Mouse (Mus musculus): Measurements from ENCODE around the gene Tmem211.

The Tmem211 gene

GRCm38 (mm10) chr5:113226632-113227102, at the start of gene Tmem211:
Tmem211 (plus strand) TSS chr5:113226909.
- peak; percentile 86 for DNase-seq (ENCODE audit: low spot score in 2 of 2)

GRCm38 (mm10) chr5:113179451-113179842, 47.3 kb upstream of the Tmem211 start:
- DNase-seq (ENCODE audit: low spot score in 2 of 2), result no peak

GRCm38 (mm10) chr5:113179843-113180682, 46.6 kb upstream of the Tmem211 start:
- DNase-seq (ENCODE audit: low spot score in 2 of 2), result peak; percentile 90

- no peak for DNase-seq (ENCODE audit: low spot score in 2 of 2)
Observed at GRCm38 (mm10) chr5:113180755-113181154, 46.0 kb upstream of the Tmem211 start.

- DNase-seq (ENCODE audit: low spot score in 2 of 2), result no peak
Observed at GRCm38 (mm10) chr5:113181441-113181840, 45.3 kb upstream of the Tmem211 start.

- no peak for DNase-seq (ENCODE audit: low spot score in 2 of 2)
Observed at GRCm38 (mm10) chr5:113190558-113190957, 36.2 kb upstream of the Tmem211 start.

- DNase-seq (ENCODE audit: low spot score in 2 of 2), result peak in 1 of 2 experiments; percentile 37
Observed at GRCm38 (mm10) chr5:113191901-113192300, 34.8 kb upstream of the Tmem211 start.

- peak; percentile 39 to 52 for DNase-seq (ENCODE audit: low spot score in 2 of 2)
Observed at GRCm38 (mm10) chr5:113193762-113194161, 32.9 kb upstream of the Tmem211 start.

GRCm38 (mm10) chr5:113195451-113195850, 31.3 kb upstream of the Tmem211 start:
- DNase-seq (ENCODE audit: low spot score in 2 of 2), result peak in 1 of 2 experiments; percentile 33

GRCm38 (mm10) chr5:113195907-113196306, 30.8 kb upstream of the Tmem211 start:
- peak; percentile 41 to 63 for DNase-seq (ENCODE audit: low spot score in 2 of 2)

- no peak for DNase-seq (ENCODE audit: low spot score in 2 of 2)
Observed at GRCm38 (mm10) chr5:113196916-113197794, 29.6 kb upstream of the Tmem211 start.

GRCm38 (mm10) chr5:113199126-113199771, 27.5 kb upstream of the Tmem211 start:
- DNase-seq (ENCODE audit: low spot score in 2 of 2), result no peak

- no peak for DNase-seq (ENCODE audit: low spot score in 2 of 2)
Observed at GRCm38 (mm10) chr5:113199772-113200134, 27.0 kb upstream of the Tmem211 start.

- DNase-seq (ENCODE audit: low spot score in 2 of 2), result no peak
Observed at GRCm38 (mm10) chr5:113204193-113204592, 22.5 kb upstream of the Tmem211 start.

- no peak for DNase-seq (ENCODE audit: low spot score in 2 of 2)
Observed at GRCm38 (mm10) chr5:113206670-113207352, 19.9 kb upstream of the Tmem211 start.

- DNase-seq (ENCODE audit: low spot score in 2 of 2), result no peak
Observed at GRCm38 (mm10) chr5:113208048-113208447, 18.7 kb upstream of the Tmem211 start.

GRCm38 (mm10) chr5:113208622-113209400, 17.9 kb upstream of the Tmem211 start:
- DNase-seq (ENCODE audit: low spot score in 2 of 2), result no peak

GRCm38 (mm10) chr5:113209401-113209750, 17.3 kb upstream of the Tmem211 start:
- no peak for DNase-seq (ENCODE audit: low spot score in 2 of 2)

- no peak for DNase-seq (ENCODE audit: low spot score in 2 of 2)
Observed at GRCm38 (mm10) chr5:113209898-113210297, 16.8 kb upstream of the Tmem211 start.

- no peak for DNase-seq (ENCODE audit: low spot score in 2 of 2)
Observed at GRCm38 (mm10) chr5:113210314-113210713, 16.4 kb upstream of the Tmem211 start.

Measured in right cerebral cortex, adult 2 months (tissue).